Mouse (Mus musculus) neural tube, embryonic 15.5 days (tissue): Measurements from ENCODE around the gene Zfp600. TPM values are rescaled to one million over a fixed set of nuclear protein-coding genes. Genes with fewer than 3 reads are reported as not detected.
"Not testable (repeated sequence)": the region's sequence is repeated elsewhere in the genome, so short reads cannot be mapped to it uniquely, and the experiment has no call there.

Experiments used
- ATAC-seq: fragments of 200-750 bp; cut with Nextera tagmentation; 2 replicates; pipeline ENCODE4 v1.8.0; 2017; ENCODE audit warnings: mild to moderate bottlenecking, moderate TSS enrichment, moderate library complexity; ENCODE audit not compliant: low FRiP score
- H3K27ac ChIP-seq: fragments of 300-500 bp; sonication (generic); replicated peaks from 2 replicates; pipeline ENCODE4 v1.5.1; 2015; ENCODE audit warnings: mild to moderate bottlenecking, inconsistent platforms
- H3K27me3 ChIP-seq: fragments of 300-500 bp; sonication (generic); replicated peaks from 2 replicates; pipeline ENCODE4 v1.6.1; 2015; ENCODE audit warnings: inconsistent platforms
- H3K36me3 ChIP-seq: fragments of 300-500 bp; sonication (generic); 2 replicates; pipeline ENCODE4 v1.6.1; 2015; ENCODE audit warnings: inconsistent platforms
- H3K4me1 ChIP-seq: fragments of 300-500 bp; sonication (generic); 2 replicates; pipeline ENCODE4 v1.6.1; 2015; ENCODE audit warnings: inconsistent platforms
- H3K4me2 ChIP-seq: fragments of 300-500 bp; sonication (generic); 2 replicates; pipeline ENCODE4 v1.6.1; 2015; ENCODE audit warnings: inconsistent platforms, mild to moderate bottlenecking, moderate library complexity
- H3K4me3 ChIP-seq: fragments of 300-500 bp; sonication (generic); replicated peaks from 2 replicates; pipeline ENCODE4 v1.5.1; 2015; ENCODE audit warnings: mild to moderate bottlenecking, inconsistent platforms
- H3K9ac ChIP-seq: fragments of 300-500 bp; sonication (generic); replicated peaks from 2 replicates; pipeline ENCODE4 v1.6.1; 2015; ENCODE audit warnings: mild to moderate bottlenecking, inconsistent platforms
- H3K9me3 ChIP-seq: fragments of 300-500 bp; sonication (generic); replicated peaks from 2 replicates; pipeline ENCODE4 v1.6.1; 2016; ENCODE audit warnings: inconsistent platforms
- WGBS: fragments of 180-500 bp; shearing (Covaris S2); methylation state at CpG from one replicate; pipeline ENCODE4 v1.1.7; 2015; ENCODE audit warnings: mixed read lengths; 5-methylcytosine and 5-hydroxymethylcytosine counted together
- polyA plus RNA-seq: library from polyadenylated mRNA; unstranded; fragments of >200 nt; fragmentation: Nextera tagmentation; extraction: Ambion mirVana; gene quantifications from 2 replicates; pipeline ENCODE4 v1.2.1, GENCODE M21; 2015

Zfp600 gene
- 0.04 TPM in 1 of 2 replicates, not detected in the other for polyA plus RNA-seq

DNA sequence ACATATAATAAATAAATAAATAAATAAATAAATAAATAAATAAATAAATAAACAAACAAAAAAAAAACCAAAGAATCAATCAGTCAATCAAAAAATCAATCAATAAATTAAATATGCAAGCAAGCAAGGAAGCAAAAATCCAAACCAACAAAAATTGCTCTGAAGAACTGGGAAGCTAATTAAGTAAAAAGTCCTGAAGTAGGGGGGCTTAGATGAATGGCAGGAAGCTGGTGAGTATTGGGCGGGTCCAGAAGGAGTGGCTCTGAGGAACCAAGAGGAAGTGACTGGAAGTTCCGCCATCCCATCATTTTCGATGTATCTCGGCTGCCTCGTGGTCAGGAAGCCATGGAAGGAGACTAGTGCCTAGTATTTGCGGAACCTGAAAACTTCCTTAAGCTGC lies at the start of gene Zfp600:
Zfp600 (plus strand) TSS at position 301 of the 400 bp plus-strand sequence.
- ATAC-seq, H3K4me2 ChIP-seq, H3K9me3 ChIP-seq, H3K36me3 ChIP-seq, H3K27ac ChIP-seq, H3K9ac ChIP-seq, H3K4me3 ChIP-seq, H3K4me1 ChIP-seq, H3K27me3 ChIP-seq: not testable (repeated sequence)
- no CpG with 5 or more reads among the region's 6 CpGs for WGBS

DNA sequence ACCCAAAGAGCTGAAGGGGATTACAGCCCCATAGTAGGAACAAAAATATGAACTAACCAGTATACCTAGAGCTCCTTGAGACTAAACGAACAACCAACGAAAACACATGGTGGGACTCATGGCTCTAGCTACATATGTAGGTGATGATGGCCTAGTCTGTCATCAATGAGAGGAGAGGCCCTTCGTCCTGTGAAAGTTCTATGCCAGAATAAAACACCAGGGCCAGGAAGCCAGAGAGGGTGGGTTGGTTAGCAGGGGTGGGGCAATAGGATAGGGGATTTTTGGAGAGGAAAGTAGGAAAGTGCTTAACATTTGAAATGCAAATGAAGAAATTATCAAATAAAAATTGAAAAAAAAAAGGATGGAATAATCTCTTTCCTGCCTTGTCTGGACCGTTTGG lies 6.3 kb downstream of the Zfp600 start:
- WGBS = 84% methylated on average over 3 of the region's 4 CpGs
- not testable (repeated sequence) for ATAC-seq, H3K27me3 ChIP-seq, H3K4me3 ChIP-seq, H3K4me1 ChIP-seq, H3K9me3 ChIP-seq, H3K9ac ChIP-seq, H3K36me3 ChIP-seq, H3K4me2 ChIP-seq, H3K27ac ChIP-seq

DNA sequence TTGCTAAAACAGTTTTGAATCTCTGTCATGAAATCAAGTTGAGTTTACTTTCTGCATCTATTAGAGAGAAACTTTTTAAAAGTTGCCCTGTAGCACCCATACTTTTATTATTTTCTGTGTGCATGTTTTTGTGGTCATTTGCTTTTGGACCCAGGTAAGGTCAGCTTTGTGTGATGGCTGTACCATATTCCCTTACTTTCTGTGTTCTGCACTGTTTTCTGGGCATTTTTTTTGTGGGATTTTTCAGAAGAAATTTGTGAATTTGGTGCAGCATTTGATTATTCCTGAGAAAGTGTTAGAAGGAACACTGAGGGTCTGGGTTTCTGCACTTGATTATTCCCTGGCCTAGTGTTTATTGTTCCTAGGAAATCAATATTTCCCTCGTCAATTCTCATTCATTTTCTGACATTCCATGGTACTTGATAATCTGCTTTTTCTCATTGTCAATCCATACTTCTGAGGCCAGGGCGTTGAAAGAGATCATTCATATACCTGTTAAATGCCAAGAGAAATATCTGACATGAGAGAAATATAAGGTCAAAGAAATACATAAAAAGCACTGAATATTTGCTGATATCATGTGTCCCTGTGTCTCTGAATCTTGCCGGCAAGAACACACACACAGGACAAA lies 10.7 kb downstream of the Zfp600 start:
- H3K27me3 ChIP-seq, H3K36me3 ChIP-seq, H3K4me3 ChIP-seq, ATAC-seq, H3K9ac ChIP-seq, H3K4me2 ChIP-seq, H3K4me1 ChIP-seq, H3K27ac ChIP-seq: not testable (repeated sequence)
- peaks cover 19% of the 10 kb centered on the region for H3K9me3 ChIP-seq
- WGBS = 84% methylated on average over 3 of the region's 3 CpGs

DNA sequence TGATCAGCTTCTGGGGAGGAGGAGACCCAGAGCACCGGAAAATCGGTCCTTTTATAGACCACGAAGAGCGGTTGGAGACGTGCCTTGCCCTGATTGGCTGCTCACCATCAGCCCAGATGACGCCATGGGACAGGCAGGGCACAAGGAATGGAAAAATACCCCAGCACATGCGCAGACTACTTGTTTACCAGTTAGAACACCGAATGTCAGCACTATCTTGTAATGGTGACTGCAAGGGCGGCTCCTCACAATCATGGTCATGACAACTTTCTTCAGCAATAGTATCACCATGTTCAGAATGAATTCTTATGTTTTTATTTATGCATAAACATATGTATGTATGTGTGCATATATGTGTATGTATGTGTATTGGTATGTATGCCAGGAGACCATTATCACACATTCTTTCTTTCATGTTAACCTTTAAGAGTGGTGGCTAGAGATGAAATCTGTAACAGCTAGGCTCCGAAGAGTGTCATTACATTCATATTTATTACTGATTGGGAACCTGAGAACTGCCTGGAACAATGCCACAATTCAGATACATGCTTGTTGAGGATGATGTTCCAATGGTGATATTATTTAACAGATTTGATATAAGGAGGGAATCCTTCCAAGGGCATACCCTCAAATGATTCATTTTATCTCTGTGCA lies 11.4 kb downstream of the Zfp600 start:
- H3K27me3 ChIP-seq, H3K4me2 ChIP-seq, H3K4me1 ChIP-seq, H3K9ac ChIP-seq, H3K36me3 ChIP-seq, H3K27ac ChIP-seq, H3K4me3 ChIP-seq: not testable (repeated sequence)
- H3K9me3 ChIP-seq = peaks cover 19% of the 10 kb centered on the region
- peak; percentile 66; the same call in 1 of the 2 replicates for ATAC-seq
- WGBS = 86% methylated on average over 10 of the region's 10 CpGs

DNA sequence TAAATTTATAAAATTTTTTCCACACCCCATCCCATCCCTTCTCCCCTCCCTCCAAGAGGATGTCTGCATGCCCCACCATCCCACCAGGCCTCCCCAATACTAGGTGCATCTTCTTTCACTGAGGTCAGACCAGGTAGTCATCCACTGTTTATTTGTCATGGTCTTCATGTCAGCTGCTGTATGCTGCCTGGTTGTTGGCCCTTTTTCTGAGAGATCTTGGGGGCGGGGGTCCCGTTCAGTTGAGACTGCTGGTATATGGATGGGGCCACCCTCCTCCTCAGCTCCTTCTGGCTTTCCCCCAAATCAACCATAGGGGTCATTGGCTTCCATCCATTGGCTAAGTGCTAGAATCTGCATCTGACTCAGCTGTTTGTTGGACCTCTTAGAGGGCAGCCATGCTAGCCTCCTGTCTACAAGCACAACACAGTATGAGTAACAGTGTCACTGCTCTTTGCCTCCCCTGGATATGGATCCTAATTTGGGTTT lies 12.1 kb downstream of the Zfp600 start:
- H3K4me2 ChIP-seq, H3K9ac ChIP-seq, H3K27me3 ChIP-seq, H3K4me3 ChIP-seq, H3K4me1 ChIP-seq, H3K36me3 ChIP-seq, H3K27ac ChIP-seq: not testable (repeated sequence)
- peak; percentile 68; the same call in 1 of the 2 replicates for ATAC-seq
- no CpG with 5 or more reads among the region's 2 CpGs for WGBS
- H3K9me3 ChIP-seq = peaks cover 26% of the 10 kb centered on the region

DNA sequence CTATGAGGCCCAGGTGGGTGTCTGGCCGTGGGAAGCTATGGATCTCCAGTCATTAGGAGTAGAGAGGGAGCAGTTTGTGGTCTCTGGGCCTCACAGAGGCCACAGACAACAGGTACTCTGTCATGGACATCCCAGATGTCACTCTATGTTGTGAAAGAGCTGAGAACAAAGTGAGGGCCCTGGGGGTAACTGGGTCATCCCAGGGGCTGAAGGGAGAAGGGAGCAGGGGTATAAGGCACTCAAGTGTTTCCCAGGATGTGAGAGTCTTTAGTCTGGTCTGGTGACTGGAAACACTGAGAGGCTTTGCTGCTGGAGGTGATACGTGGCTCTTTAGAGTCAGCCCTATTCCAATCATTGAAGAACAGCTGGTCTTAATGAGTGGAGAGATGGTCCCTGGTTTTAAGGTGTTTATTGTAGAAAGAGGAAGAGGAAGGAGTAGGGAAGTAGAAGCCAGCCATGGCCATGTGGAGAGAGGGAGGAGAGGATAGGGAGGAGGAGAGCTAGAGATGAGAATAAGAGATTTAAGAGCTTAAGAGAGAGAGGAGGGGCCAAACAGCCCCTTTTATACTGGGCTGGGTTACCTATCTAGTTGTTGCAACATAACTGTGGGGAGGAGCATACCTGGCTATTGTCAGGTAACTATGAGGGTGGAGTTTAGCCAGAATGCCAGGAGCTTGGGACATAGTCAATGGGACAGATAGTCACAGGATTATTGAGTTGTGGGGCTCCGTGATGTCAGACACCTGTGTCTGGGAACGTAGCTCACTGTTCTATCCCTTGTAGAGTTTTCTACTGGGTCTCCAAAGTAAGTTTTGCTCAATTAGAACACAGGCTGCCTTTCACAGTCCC lies 17.0 kb downstream of the Zfp600 start:
- not testable (repeated sequence) for H3K4me2 ChIP-seq, H3K4me1 ChIP-seq, H3K4me3 ChIP-seq, ATAC-seq, H3K27ac ChIP-seq, H3K9ac ChIP-seq, H3K27me3 ChIP-seq, H3K36me3 ChIP-seq
- peaks cover 17% of the 10 kb centered on the region for H3K9me3 ChIP-seq
- WGBS = 67% methylated on average over 4 of the region's 4 CpGs

DNA sequence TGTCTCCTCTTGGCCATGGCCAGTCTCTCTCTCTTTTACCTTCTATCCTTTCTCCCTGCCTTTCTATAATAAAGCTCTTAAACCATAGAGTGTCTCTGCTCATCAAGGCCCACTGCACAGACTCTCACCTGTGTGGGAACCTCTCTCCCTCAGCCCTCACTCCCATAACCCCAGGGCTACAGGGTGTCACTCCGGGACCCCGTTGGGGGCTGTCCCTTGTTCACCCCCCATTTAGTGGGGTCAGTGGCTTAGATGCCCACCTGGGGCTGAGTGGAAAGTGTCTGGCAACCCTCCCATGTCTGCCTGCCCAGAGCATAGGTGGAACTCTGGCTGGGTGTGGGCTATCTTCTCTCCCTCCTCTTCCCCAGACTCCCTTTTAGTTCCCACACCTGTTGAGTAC lies 47.7 kb downstream of the Zfp600 start:
- 89% methylated on average over 2 of the region's 2 CpGs for whole genome bisulfite sequencing
- H3K27ac ChIP-seq, H3K4me3 ChIP-seq, H3K4me1 ChIP-seq, H3K36me3 ChIP-seq, H3K4me2 ChIP-seq, ATAC-seq, H3K9ac ChIP-seq, H3K9me3 ChIP-seq, H3K27me3 ChIP-seq: not testable (repeated sequence)

DNA sequence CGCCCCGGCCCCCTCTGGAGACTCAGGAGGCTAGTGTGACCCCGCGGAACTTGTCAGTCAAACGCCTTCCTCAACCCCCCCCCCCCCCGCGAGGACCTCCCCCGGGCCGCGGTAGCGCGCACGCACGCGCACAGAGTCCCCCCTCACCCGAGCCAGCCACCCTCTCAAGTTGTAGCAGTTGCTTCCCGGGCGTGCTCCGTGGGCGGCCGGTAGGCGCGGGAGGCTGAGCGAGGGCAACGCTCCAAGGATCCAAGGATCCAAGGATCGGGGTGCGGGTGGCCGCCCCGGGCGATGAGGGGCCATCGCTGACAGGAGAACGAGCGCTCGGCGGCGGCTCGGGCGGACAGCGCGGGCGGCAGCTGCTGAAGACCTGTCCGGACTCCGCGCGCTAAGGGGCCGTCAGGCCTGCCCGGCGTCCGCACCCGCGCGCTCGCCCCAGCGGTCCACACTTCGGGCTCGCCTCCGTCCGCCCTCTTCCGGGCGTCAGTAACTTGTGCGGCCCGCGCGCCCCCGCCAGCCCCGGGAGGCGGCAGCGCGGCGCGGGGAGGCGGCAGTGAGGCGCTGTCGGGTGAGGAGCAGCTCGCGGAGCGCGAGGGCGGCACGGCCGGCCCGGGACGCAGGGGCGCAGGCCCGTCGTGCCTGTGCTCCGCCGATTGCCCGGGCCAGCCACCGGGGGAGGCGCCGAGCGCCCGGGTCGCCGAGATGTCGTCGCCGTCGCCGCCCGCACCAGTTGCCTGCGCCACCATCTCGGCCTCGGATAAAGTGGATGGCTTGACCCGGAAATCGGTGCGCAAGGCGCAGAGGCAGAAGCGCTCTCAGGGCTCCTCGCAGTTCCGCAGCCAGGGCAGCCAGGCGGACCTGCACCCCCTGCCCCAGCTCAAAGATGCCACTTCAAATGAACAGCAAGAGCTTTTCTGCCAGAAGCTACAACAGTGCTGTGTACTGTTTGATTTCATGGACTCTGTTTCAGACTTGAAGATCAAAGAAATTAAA lies 82.9 kb downstream of the Zfp600 start:
- not testable (repeated sequence) for H3K27me3 ChIP-seq, H3K36me3 ChIP-seq, H3K27ac ChIP-seq, H3K4me3 ChIP-seq, H3K4me2 ChIP-seq, H3K4me1 ChIP-seq, H3K9me3 ChIP-seq, H3K9ac ChIP-seq
- peak; percentile 83 for ATAC-seq
- WGBS = 5% methylated on average over 20 of the region's 113 CpGs

DNA sequence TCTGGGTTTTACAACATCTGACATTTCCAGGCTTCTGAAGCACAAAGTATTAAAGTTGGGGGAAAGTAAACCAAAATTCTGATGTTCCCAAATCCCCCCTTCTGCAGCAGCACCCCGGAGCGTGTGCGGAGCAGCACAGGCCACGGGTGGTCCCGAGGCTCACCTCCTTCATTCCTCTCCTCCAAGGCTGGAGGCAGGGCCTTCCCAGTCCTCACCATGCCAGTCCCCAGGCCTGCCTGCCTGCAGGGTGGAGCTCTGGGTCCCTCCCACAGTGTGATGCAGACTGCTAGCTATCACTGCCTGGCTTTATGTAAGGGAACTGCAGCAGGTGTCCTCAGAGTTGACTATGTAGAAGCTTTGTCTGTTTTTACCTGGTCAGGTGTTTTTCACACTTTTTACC lies 85.5 kb downstream of the Zfp600 start:
- ATAC-seq, H3K4me1 ChIP-seq, H3K4me3 ChIP-seq, H3K9me3 ChIP-seq, H3K9ac ChIP-seq, H3K27me3 ChIP-seq, H3K27ac ChIP-seq, H3K4me2 ChIP-seq, H3K36me3 ChIP-seq: not testable (repeated sequence)
- WGBS = 71% methylated on average over 5 of the region's 5 CpGs
